Mouse (Mus musculus) spleen, adult 2 months (tissue): ENCODE data around the gene Bola1.

Experiments
- CTCF ChIP-seq: fragments of 200-500 bp; IDR thresholded peaks from 2 replicates; pipeline ENCODE4 v1.5.1; 2011; ENCODE audit warnings: mild to moderate bottlenecking, inconsistent platforms; ENCODE audit not compliant: insufficient read depth, insufficient read length, insufficient replicate concordance; ENCODE audit errors: extremely low read depth
- POLR2A ChIP-seq: fragments of 200-500 bp; IDR thresholded peaks from 2 replicates; pipeline ENCODE4 v1.6.1; 2011; ENCODE audit warnings: low read depth, low read length, inconsistent platforms

DNA sequence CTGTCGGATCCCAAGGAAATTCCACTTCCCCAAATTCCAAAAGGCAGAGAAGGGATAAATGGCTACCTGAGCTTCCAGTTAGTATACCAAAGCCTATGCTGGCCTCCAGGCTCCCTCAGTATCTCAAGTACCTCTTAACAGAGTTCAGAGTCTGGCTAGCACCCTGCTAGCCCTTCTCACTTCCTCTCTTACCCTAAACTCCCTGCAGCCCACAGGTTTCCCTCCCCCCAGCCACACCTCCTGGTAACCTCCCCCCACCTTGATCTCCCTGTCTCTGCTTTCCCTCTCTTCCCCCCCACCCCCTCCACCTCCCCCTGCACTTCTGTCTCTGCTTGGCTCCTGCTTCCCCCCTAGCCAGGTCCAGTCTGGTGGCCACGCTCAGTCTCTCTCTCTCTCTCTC is 19.8 kb downstream of the Bola1 start:
- TF ChIP-seq CTCF = no peak
- no peak for TF ChIP-seq POLR2A
